Mouse (Mus musculus) Patski (cell line): Measurements from ENCODE around the gene Phb. TPM values are rescaled to one million over a fixed set of nuclear protein-coding genes. Genes with fewer than 3 reads are reported as not detected.

Experiments used
- ATAC-seq: fragments of 100-300 bp; one replicate; pipeline ENCODE4 v1.8.0; 2021
- CTCF ChIA-PET: fragments of 350-600 bp; sonication (Branson Sonifier 250); formaldehyde crosslinking; loops from one replicate; lab custom pipeline; 2022; ENCODE audit warnings: inconsistent platforms; lab: Charles Lee
- POLR2A ChIA-PET: fragments of 350-600 bp; sonication (Branson Sonifier 250); formaldehyde crosslinking; loops from one replicate; lab custom pipeline; 2022; ENCODE audit warnings: antibody characterized with exemption, inconsistent platforms; lab: Charles Lee
- DNase-seq: peaks from one replicate; pipeline ENCODE4 v3.0.0-alpha.2; 2011; ENCODE audit warnings: low read depth, low spot score
- H3K27me3 ChIP-seq: fragments of 371-371 bp; one replicate; pipeline ENCODE4 v1.5.1; 2021
- CTCF ChIP-seq: fragments of 100-300 bp; IDR thresholded peaks from one replicate; pipeline ENCODE4 v1.5.1; 2021
- in situ Hi-C: fragments of 300-500 bp; cut with MboI; formaldehyde crosslinking; loops from 3 replicates; pipeline ENCODE4 v1.11.1; 2018; ENCODE audit warnings: low pct_unique_long_range_greater_than_20kb, mixed read lengths
- polyA plus RNA-seq: library from polyadenylated mRNA; unstranded; gene quantifications from one replicate; pipeline ENCODE4 v1.2.3, GENCODE M21; 2021

Gene Phb
- 158 TPM for polyA plus RNA-seq

DNA sequence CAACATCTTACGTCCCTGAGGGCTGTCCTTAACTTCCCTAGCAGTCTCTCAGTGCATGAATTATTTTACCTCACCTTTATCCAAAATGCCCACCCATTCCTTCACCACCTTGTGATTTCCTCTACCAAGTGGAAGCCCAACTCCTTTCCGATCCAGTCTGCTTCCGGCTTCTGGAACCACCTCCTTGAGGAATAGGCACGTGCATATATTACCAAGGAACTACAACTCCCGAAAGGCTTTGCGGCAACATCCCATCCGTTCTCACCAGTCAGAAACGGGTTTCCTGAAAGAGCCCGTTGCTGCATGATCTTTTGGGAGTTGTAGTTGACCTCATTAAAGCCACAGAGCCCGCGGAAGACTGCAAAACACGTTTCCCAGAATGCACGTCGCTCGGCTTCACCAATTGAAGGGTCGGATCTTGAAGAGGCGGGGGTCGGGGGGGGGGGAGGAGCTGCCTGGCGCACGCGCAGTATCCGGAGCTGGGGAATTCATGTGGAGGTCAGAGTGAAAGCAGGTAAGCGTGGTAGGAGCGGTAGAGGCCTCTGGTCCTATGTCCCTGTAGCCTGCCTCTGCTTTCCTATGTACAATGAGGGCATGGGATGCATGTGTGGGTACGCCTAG, at the start of gene Phb:
TSS of gene Phb (plus strand) at position 429 of the 621 bp plus-strand sequence.
- ChIA-PET POLR2A (interaction anchor here (1.0 kb wide), 1 partner anchor 273 kb away, joined by 3 read pairs; no protein-coding TSS in a partner anchor), CTCF (interaction anchor here (0.7 kb wide), 1 partner anchor 17 kb away, joined by 3 read pairs; no protein-coding TSS in a partner anchor)
- in situ Hi-C loops, result no loop called here
- peak; percentile 95 for DNase-seq
- ATAC-seq, result peak; percentile 90
- no peak for TF ChIP-seq CTCF
- H3K27me3 ChIP-seq, result peaks cover 2% of the 10 kb centered on the region

DNA sequence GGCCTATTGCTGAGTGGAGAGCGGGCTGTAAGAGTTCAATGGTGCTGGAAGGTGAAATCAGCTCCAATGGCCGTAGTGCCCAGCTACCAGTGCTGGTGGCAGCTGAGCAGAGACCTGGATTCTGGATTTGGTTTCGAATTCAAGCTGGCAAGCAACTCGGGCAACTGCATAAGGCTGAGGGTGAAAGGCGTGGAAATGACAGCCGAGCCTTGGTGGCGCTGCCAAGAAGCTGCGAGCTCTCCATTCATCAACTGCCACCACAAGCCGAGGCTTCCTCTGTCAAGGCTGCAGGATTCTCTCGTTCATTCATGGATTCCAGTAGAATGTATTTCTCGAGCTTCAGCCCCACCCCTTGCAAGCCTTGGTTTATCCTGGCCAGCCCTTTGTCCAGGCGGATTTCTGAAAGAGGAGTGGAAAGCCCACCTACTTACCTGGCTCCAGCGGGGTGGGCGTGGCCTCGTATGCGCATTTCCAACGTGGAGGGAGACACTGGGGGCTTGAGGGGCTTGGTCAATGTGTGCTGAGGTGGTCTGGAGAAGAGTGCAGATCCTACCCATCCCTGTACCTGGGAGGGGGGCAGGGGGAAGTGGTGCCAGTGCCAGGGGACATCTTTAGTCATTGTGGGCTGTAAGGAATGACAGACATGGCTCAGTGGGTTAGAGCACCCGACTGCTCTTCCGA, 48.8 kb upstream of the Phb start:
- TF ChIP-seq CTCF, result no peak
- CTCF ChIA-PET, result no interaction called here
- POLR2A ChIA-PET, result no interaction called here
- in situ Hi-C loops, result no loop called here
- no peak for ATAC-seq
- DNase-seq, result no peak
- peaks cover 14% of the 10 kb centered on the region for H3K27me3 ChIP-seq

DNA sequence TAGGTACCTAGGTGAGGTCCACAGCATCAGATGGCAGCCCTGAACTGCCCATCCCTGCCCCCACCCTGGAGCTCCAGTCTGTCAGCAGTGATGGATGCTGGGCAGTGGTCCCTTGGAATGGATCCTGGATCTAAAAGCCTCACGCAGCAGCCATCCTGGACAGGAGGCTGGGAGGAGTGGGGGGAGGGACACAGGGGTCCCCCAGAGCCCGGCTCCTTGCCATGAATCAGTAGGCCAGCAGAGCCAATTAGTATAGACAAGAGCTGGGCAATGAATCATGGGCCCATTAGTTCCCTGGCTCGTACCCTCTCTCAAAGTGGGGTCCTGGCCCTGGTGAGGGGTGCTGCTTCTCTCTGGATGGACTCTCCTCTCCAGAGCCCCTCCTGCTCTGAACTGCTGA, 47.7 kb upstream of the Phb start:
- in situ Hi-C loops, result no loop called here

DNA sequence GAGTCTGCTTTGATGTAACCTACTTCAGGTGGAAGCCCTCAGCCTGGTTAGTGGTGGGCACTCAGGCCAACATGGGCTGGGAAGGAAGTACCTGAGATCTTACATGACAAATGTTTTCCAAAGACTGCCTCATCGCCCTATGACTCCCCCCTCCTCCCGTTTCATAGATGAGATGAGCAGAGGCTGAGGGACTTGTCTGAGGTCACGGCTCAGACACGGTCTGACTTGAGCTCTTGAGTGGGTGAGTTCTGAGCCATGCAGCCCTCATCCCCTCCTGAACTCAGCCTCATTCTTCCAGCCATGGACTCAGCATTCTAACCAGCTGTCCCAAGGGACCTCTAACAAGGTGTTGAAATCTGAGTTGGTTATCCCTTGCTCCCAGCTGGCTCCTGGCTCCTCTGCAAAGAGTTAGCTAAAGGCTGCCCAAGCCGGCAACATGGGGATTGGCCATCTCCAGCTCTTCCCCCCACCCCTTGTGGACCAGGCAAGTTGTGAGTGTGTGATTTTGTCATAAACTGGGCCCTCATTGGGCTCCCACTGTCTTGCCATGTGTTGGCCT, 46.8 kb upstream of the Phb start:
- POLR2A ChIA-PET, result interaction anchor here (0.6 kb wide), 1 partner anchor 300 kb away, joined by 4 read pairs; no protein-coding TSS in a partner anchor
- no peak for TF ChIP-seq CTCF
- CTCF ChIA-PET, result interaction anchor here (1.0 kb wide), 1 partner anchor 17 kb away, joined by 3 read pairs; no protein-coding TSS in a partner anchor
- H3K27me3 ChIP-seq, result peaks cover 17% of the 10 kb centered on the region
- no peak for ATAC-seq
- DNase-seq, result no peak
- in situ Hi-C loops, result no loop called here

More for the DNA sequence above, 47.7 kb upstream of the Phb start:
- peaks cover 17% of the 10 kb centered on the region for H3K27me3 ChIP-seq
- ChIA-PET POLR2A (no interaction called here), CTCF (no interaction called here)
- DNase-seq, result no peak
- TF ChIP-seq CTCF, result no peak
- no peak for ATAC-seq

DNA sequence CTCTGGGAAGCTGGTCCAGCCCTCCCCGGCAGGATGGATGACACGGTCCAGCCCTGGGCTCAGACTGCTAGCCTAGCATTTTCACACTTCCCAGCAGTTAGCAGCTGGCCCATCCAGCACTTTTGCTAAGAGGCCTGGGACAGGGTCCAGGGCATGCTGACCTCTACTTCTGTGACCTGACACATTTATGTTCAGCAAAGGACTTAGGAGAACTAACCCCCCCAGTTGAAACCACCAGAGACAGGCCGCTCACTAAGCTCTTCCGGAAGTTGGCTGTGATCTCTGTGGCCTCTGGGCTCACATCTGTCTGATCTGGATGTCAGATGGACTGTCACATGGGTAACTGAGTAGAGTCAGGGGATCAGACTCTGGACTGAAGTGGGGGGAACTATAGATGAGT, 45.7 kb upstream of the Phb start:
- no peak for TF ChIP-seq CTCF
- ATAC-seq (no peak), DNase-seq (no peak)
- in situ Hi-C loops, result no loop called here
- ChIA-PET CTCF (interaction anchor here (0.9 kb wide), 1 partner anchor 29 kb away, joined by 3 read pairs; no protein-coding TSS in a partner anchor), POLR2A (no interaction called here)
- peaks cover 21% of the 10 kb centered on the region for H3K27me3 ChIP-seq

DNA sequence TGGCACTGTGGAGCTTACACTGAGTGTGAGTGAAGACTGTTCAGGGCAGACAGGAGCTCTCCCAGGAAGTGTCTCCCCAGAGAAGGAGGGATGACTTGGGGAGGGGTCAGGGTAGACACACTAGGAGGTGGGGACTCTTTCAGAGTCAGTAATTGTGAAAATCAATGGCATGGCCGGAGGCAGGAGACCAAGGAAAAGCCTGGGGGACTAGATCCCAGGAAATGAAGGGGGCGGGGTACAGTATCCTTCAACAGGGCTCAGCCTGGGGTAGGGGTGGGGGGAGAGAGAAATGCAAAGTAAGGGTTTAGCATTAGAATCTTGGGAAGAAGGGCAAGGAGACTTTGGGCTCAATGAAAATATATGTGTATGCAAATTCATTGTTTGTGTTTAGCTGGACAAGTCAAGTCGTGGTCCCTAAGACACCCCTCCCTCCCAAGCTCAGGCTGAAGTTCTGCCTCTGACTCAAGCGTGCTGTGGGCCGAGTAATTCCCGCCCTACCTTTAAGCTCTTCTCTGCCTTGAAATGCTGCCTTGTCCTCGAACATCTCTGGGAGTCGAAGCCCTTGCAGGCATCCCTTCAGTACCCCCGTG, 45.1 kb upstream of the Phb start:
- ATAC-seq (no peak), DNase-seq (no peak)
- ChIA-PET POLR2A (no interaction called here), CTCF (interaction anchor here (0.9 kb wide), 1 partner anchor 30 kb away, joined by 3 read pairs; no protein-coding TSS in a partner anchor)
- H3K27me3 ChIP-seq, result peaks cover 21% of the 10 kb centered on the region
- in situ Hi-C loops, result no loop called here
- no peak for TF ChIP-seq CTCF

DNA sequence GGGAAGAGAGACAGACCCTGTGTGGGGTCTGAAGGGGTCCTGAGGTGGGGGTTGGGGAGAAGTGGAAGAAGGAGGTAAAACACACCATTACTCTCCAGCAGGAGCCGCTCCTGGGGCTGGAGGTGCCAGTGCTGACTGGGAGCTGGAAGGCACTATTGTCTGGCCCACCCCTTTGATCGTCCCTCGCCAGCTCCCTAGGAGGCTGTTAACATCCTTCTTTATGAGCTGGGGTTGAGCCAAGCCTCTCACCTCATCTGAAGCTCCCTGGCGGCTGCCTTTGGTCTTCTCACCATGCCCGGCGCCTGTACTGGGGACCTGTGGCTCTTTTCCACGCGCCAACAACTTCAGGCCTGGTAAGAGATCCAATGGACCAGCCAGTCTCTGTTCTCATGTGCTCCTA, 44.3 kb upstream of the Phb start:
- in situ Hi-C loops, result no loop called here
- ChIA-PET CTCF (no interaction called here), POLR2A (no interaction called here)
- H3K27me3 ChIP-seq, result peaks cover 21% of the 10 kb centered on the region
- DNase-seq, result no peak
- TF ChIP-seq CTCF, result no peak
- ATAC-seq, result no peak

DNA sequence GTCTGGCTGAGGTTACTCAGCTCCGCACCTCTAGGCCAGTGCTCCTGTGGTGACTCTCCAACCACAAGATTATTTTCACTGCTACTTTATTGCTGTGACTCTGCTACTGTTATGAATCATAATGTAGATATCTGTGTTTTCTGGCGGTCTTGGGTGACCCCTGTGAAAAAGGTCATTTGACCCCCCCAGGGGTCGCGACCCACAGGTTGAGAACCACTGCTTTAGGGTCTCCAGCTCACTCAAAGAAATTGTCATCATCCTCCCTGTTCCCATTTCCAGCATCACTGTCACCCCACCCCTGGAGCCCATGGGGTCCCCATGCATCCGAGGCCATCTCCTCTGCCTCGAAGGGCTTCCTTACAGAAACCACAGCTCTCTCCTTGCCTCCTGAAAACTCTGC, 36.2 kb upstream of the Phb start:
- in situ Hi-C loops, result loop anchor here (25.0 kb wide), 1 partner anchor 268 kb away; no protein-coding TSS in a partner anchor
- ATAC-seq (no peak), DNase-seq (no peak)
- POLR2A ChIA-PET, result no interaction called here
- CTCF ChIA-PET, result no interaction called here
- TF ChIP-seq CTCF, result no peak
- H3K27me3 ChIP-seq, result peaks cover 14% of the 10 kb centered on the region

DNA sequence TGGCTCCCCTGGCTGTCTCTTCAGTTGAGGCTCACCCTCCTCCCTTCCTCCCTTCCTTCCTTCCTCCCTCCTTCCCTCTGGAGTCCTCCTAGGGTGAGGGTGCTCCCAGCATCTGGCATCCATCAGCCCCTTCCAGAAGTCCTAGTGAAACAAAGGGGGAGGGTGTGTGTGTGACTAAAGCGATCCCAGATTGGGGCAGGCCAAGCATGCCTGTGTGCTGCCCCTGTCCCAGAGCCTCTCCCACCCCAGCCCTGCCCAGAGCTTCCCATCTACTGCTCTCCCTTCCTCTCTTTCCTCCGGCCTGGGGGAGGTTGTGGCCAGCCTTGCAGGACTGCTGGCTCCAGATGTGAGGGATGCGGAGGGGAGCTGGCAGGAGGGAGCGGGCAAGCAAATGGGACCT, 35.5 kb upstream of the Phb start:
- no peak for TF ChIP-seq CTCF
- ChIA-PET CTCF (no interaction called here), POLR2A (no interaction called here)
- ATAC-seq (no peak), DNase-seq (no peak)
- in situ Hi-C loops, result loop anchor here (25.0 kb wide), 1 partner anchor 269 kb away; no protein-coding TSS in a partner anchor
- peaks cover 12% of the 10 kb centered on the region for H3K27me3 ChIP-seq

DNA sequence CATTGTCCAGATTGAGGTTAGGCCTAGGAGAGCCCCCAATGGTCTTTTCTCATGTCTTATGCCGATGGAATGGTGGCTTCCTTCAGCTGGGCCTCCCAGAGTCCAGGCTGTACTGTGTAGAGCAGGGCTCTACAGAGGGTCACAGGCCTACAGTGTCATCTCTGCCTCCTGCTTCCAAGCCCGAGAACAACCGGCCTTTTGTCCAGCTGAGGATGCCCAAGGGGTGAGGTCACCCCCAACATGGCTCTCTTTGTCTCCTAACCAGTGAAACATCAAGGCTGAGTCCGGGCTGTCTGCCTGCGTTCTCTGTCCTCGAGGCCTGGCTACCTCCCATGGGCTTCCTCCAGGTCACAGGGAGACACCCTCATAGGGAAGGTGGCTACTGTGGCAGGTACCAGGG, 34.3 kb upstream of the Phb start:
- H3K27me3 ChIP-seq, result peaks cover 12% of the 10 kb centered on the region
- ChIA-PET CTCF (no interaction called here), POLR2A (no interaction called here)
- TF ChIP-seq CTCF, result no peak
- in situ Hi-C loops, result loop anchor here (25.0 kb wide), 1 partner anchor 270 kb away; no protein-coding TSS in a partner anchor
- no peak for ATAC-seq
- no peak for DNase-seq
